8 mouse cellular contexts compared by ENCODE assay signal in genomic region chr3:122638329-122639196, GRCm38 (mm10). TPM values are rescaled to one million over a fixed set of nuclear protein-coding genes. Genes with fewer than 3 reads are reported as not detected.
DNase-seq lines count a peak whose midpoint lies in the region; ATAC-seq and TF ChIP-seq lines count a peak whose summit lies in the region.

No protein-coding gene starts in this region.

- 0 out of 2 replicates have a peak, but pooled peaks have one; percentile 49 for ATAC-seq in embryonic facial prominence, embryonic 13.5 days (ENCODE audit: insufficient number of reproducible peaks, insufficient read depth, low FRiP score, low TSS enrichment, low read depth)
- peak; percentile 63; the same call in 1 of the 2 replicates for ATAC-seq in limb, embryonic 11.5 days (ENCODE audit: insufficient number of reproducible peaks, low FRiP score, low TSS enrichment, low read depth)
- peak; percentile 89 for ATAC-seq in midbrain, embryonic 15.5 days (replicated peaks)

- H3K9me3 ChIP-seq in embryonic facial prominence, embryonic 13.5 days, result no peaks in the 10 kb centered on the region
- no peaks in the 10 kb centered on the region for H3K9me3 ChIP-seq in limb, embryonic 11.5 days (ENCODE audit: control insufficient read depth, low read length)
- H3K9me3 ChIP-seq in midbrain, embryonic 15.5 days, result no peaks in the 10 kb centered on the region

- TF ChIP-seq POLR2A in heart, adult 2 months (IDR thresholded peaks at IDR 0.05; ENCODE audit: insufficient read depth, low read depth, low read length), result no peak
- TF ChIP-seq POLR2A in kidney, adult 2 months (IDR thresholded peaks at IDR 0.05; ENCODE audit: low read depth, low read length), result no peak
- TF ChIP-seq POLR2A in spleen, adult 2 months (IDR thresholded peaks at IDR 0.05; ENCODE audit: low read depth, low read length), result no peak

- TF ChIP-seq EP300 in heart, adult 2 months (IDR thresholded peaks at IDR 0.05; ENCODE audit: insufficient read depth, low read depth, low read length), result peak; percentile 99

- no peaks in the 10 kb centered on the region for H3K36me3 ChIP-seq in embryonic facial prominence, embryonic 13.5 days
- no peaks in the 10 kb centered on the region for H3K36me3 ChIP-seq in heart, adult 2 months (ENCODE audit: control insufficient read depth, insufficient read depth, low read length)
- H3K36me3 ChIP-seq in kidney, adult 2 months (ENCODE audit: control insufficient read depth, insufficient read depth, low read length), result no peaks in the 10 kb centered on the region
- H3K36me3 ChIP-seq in limb, embryonic 11.5 days (ENCODE audit: control insufficient read depth, insufficient read depth, low read length), result no peaks in the 10 kb centered on the region
- no peaks in the 10 kb centered on the region for H3K36me3 ChIP-seq in midbrain, embryonic 15.5 days (replicated peaks)
- no peaks in the 10 kb centered on the region for H3K36me3 ChIP-seq in spleen, adult 2 months (ENCODE audit: control insufficient read depth, insufficient read depth, low read length)

- intact Hi-C loops in heart, adult 2 months (cut with DNase I), result loop anchor here (1.0 to 10.0 kb wide), 7 partner anchors 51 to 754 kb away; partner anchors contain the start of gene Bcar3

- DNase-seq in 3T3-L1 (ENCODE audit: low read depth, low spot score), result peak; percentile 100
- peak; percentile 93 to 96 for DNase-seq in adrenal gland, postnatal 36 days
- DNase-seq in heart, adult 2 months, result peak; percentile 90 to 92
- peak; percentile 98 for DNase-seq in kidney, adult 2 months
- DNase-seq in limb, embryonic 11.5 days (ENCODE audit: low spot score), result peak; percentile 100
- peak; percentile 86 to 90 for DNase-seq in spleen, adult 2 months (ENCODE audit: low read depth in 1 of 2, low spot score in 2 of 2)

- H3K27me3 ChIP-seq in embryonic facial prominence, embryonic 13.5 days, result peaks cover 4% of the 10 kb centered on the region; the same call in 1 of the 2 replicates
- H3K27me3 ChIP-seq in heart, adult 2 months (ENCODE audit: control insufficient read depth, insufficient read depth, low read length), result no peaks in the 10 kb centered on the region
- H3K27me3 ChIP-seq in kidney, adult 2 months (replicated peaks; ENCODE audit: control insufficient read depth, insufficient read depth, low read length), result no peaks in the 10 kb centered on the region
- no peaks in the 10 kb centered on the region for H3K27me3 ChIP-seq in limb, embryonic 11.5 days (ENCODE audit: control insufficient read depth, insufficient read depth, low read length)
- H3K27me3 ChIP-seq in midbrain, embryonic 15.5 days (replicated peaks), result no peaks in the 10 kb centered on the region
- no peaks in the 10 kb centered on the region for H3K27me3 ChIP-seq in spleen, adult 2 months (ENCODE audit: control insufficient read depth, insufficient read depth, low read length)

- H3K4me3 ChIP-seq in embryonic facial prominence, embryonic 13.5 days, result no peak overlapping the region
- H3K4me3 ChIP-seq in heart, adult 2 months, result no peak overlapping the region
- no peak overlapping the region for H3K4me3 ChIP-seq in kidney, adult 2 months (ENCODE audit: insufficient read depth, low read depth, low read length)
- H3K4me3 ChIP-seq in limb, embryonic 11.5 days (ENCODE audit: low read depth, low read length), result no peak overlapping the region
- no peak overlapping the region for H3K4me3 ChIP-seq in midbrain, embryonic 15.5 days
- no peak overlapping the region for H3K4me3 ChIP-seq in spleen, adult 2 months (ENCODE audit: extremely low read depth, insufficient read depth, insufficient read length)

- H3K4me1 ChIP-seq in embryonic facial prominence, embryonic 13.5 days, result peaks cover 11% of the 10 kb centered on the region
- peaks cover 10% of the 10 kb centered on the region for H3K4me1 ChIP-seq in heart, adult 2 months (ENCODE audit: control insufficient read depth, insufficient read depth, low read length)
- H3K4me1 ChIP-seq in kidney, adult 2 months (ENCODE audit: control insufficient read depth, insufficient read depth, low read length), result peaks cover 15% of the 10 kb centered on the region; the same call in 1 of the 2 replicates
- H3K4me1 ChIP-seq in limb, embryonic 11.5 days (ENCODE audit: control insufficient read depth, insufficient read depth, low read length), result 0 out of 2 replicates have a peak, but pooled peaks cover 3% of the 10 kb centered on the region
- H3K4me1 ChIP-seq in midbrain, embryonic 15.5 days, result no peaks in the 10 kb centered on the region
- peaks cover 2% of the 10 kb centered on the region; the same call in 1 of the 2 replicates for H3K4me1 ChIP-seq in spleen, adult 2 months (ENCODE audit: control insufficient read depth, insufficient read depth, insufficient read length)

- 34% methylated on average over 14 of the region's 14 CpGs for WGBS in embryonic facial prominence, embryonic 13.5 days
- WGBS in heart, adult 2 months, result 37% methylated on average over 14 of the region's 14 CpGs
- 30% methylated on average over 14 of the region's 14 CpGs for WGBS in kidney, adult 2 months
- WGBS in limb, embryonic 11.5 days, result 39% methylated on average over 14 of the region's 14 CpGs
- WGBS in midbrain, embryonic 15.5 days, result 38% methylated on average over 14 of the region's 14 CpGs
- WGBS in spleen, adult 2 months, result 42% methylated on average over 14 of the region's 14 CpGs

- no peaks in the 10 kb centered on the region for H3K79me2 ChIP-seq in heart, adult 2 months (replicated peaks; ENCODE audit: control insufficient read depth, insufficient read depth, low read length)

- peak overlapping the region; percentile 45 for H3K4me2 ChIP-seq in embryonic facial prominence, embryonic 13.5 days
- no peak overlapping the region for H3K4me2 ChIP-seq in limb, embryonic 11.5 days (ENCODE audit: low read depth, severe bottlenecking)
- H3K4me2 ChIP-seq in midbrain, embryonic 15.5 days, result no peak overlapping the region

- TF ChIP-seq CTCF in heart, adult 2 months (IDR thresholded peaks at IDR 0.05), result peak; percentile 97; the same call in 1 of the 2 replicates
- peak; percentile 100; the same call in 1 of the 2 replicates for TF ChIP-seq CTCF in kidney, adult 2 months (conservative IDR thresholded peaks at IDR 0.05; ENCODE audit: insufficient read depth, insufficient read length, low read depth, low read length)
- peak; percentile 99; the same call in 1 of the 2 replicates for TF ChIP-seq CTCF in spleen, adult 2 months (IDR thresholded peaks at IDR 0.05; ENCODE audit: extremely low read depth, insufficient read depth, insufficient read length, insufficient replicate concordance)

- no peak overlapping the region for H3K9ac ChIP-seq in embryonic facial prominence, embryonic 13.5 days
- no peak overlapping the region for H3K9ac ChIP-seq in heart, adult 2 months (ENCODE audit: low read depth, low read length)
- H3K9ac ChIP-seq in limb, embryonic 11.5 days (ENCODE audit: low read length), result no peak overlapping the region
- no peak overlapping the region for H3K9ac ChIP-seq in midbrain, embryonic 15.5 days

- no peak overlapping the region for H3K27ac ChIP-seq in embryonic facial prominence, embryonic 13.5 days
- H3K27ac ChIP-seq in heart, adult 2 months, result no peak overlapping the region
- H3K27ac ChIP-seq in kidney, adult 2 months (ENCODE audit: insufficient read depth, low read depth, low read length), result no peak overlapping the region
- H3K27ac ChIP-seq in limb, embryonic 11.5 days (replicated peaks; ENCODE audit: low read depth, low read length), result no peak overlapping the region
- H3K27ac ChIP-seq in midbrain, embryonic 15.5 days, result no peak overlapping the region
- H3K27ac ChIP-seq in spleen, adult 2 months (ENCODE audit: insufficient read depth, low read length), result no peak overlapping the region

RNA-seq across cellular contexts. Expression of gene Fnbp1l, which starts 19.0 kb away (rescaled TPM):
- 10 to 100 TPM; 16.8 to 21.5 TPM for total RNA-seq in adrenal gland, postnatal 36 days (2021)
- polyA plus RNA-seq in embryonic facial prominence, embryonic 13.5 days (2015; fragmentation: Nextera tagmentation; extraction: Ambion mirVana), result 62.3 and 77.4 TPM in 2 replicates
- total RNA-seq in heart, adult 2 months (2021), result 10 to 100 TPM; 17.2 to 17.4 TPM
- polyA plus RNA-seq in heart, adult 2 months (2012; rRNA removed), result 7.6 and 15.0 TPM in 2 replicates
- polyA plus RNA-seq in kidney, adult 2 months (2012; rRNA removed), result 18.5 and 23.0 TPM in 2 replicates
- polyA plus RNA-seq in limb, embryonic 11.5 days (2014; fragmentation: Nextera tagmentation; extraction: Ambion mirVana), result 81.3 and 86.4 TPM in 2 replicates
- polyA plus RNA-seq in midbrain, embryonic 15.5 days (2015; fragmentation: Nextera tagmentation; extraction: Ambion mirVana), result 242 and 273 TPM in 2 replicates
- 1.1 and 1.3 TPM in 2 replicates for polyA plus RNA-seq in spleen, adult 2 months (2012; rRNA removed)
